8 mouse cellular contexts compared by ENCODE assay signal in genomic region chr3:51358181-51358580, GRCm38 (mm10). TPM values are rescaled to one million over a fixed set of nuclear protein-coding genes. Genes with fewer than 3 reads are reported as not detected.
DNase-seq lines count a peak whose midpoint lies in the region; ATAC-seq and TF ChIP-seq lines count a peak whose summit lies in the region.

No protein-coding gene starts in this region.

- H3K9me3 ChIP-seq in limb, embryonic 13.5 days = no peaks in the 10 kb centered on the region
- H3K9me3 ChIP-seq in midbrain, embryonic 13.5 days = no peaks in the 10 kb centered on the region

- DNase-seq in gastrocnemius, adult 18-20 months (ENCODE audit: low spot score) = peak; percentile 57
- DNase-seq in gastrocnemius, postnatal 25 days = no peak
- peak; percentile 34 to 56 for DNase-seq in cerebellum, postnatal 36 days
- DNase-seq in gastrocnemius, postnatal 36 days = peak; percentile 25 to 60
- peak; percentile 36 for DNase-seq in kidney, adult 11 months
- peak in 1 of 2 experiments; percentile 79 for DNase-seq in spleen, adult 2 months (ENCODE audit: low read depth in 1 of 2, low spot score in 2 of 2)

- TF ChIP-seq CTCF in spleen, adult 2 months (IDR thresholded peaks at IDR 0.05; ENCODE audit: extremely low read depth, insufficient read depth, insufficient read length, insufficient replicate concordance) = no peak

- no peak for TF ChIP-seq POLR2A in spleen, adult 2 months (IDR thresholded peaks at IDR 0.05; ENCODE audit: low read depth, low read length)

- no peaks in the 10 kb centered on the region for H3K27me3 ChIP-seq in limb, embryonic 13.5 days
- peaks cover 51% of the 10 kb centered on the region for H3K27me3 ChIP-seq in midbrain, embryonic 13.5 days
- H3K27me3 ChIP-seq in spleen, adult 2 months (ENCODE audit: control insufficient read depth, insufficient read depth, low read length) = no peaks in the 10 kb centered on the region

- peaks cover 12% of the 10 kb centered on the region; the same call in 1 of the 2 replicates for H3K4me1 ChIP-seq in limb, embryonic 13.5 days
- H3K4me1 ChIP-seq in midbrain, embryonic 13.5 days (replicated peaks) = peaks cover 8% of the 10 kb centered on the region
- no peaks in the 10 kb centered on the region for H3K4me1 ChIP-seq in spleen, adult 2 months (ENCODE audit: control insufficient read depth, insufficient read depth, insufficient read length)

- no peaks in the 10 kb centered on the region for H3K36me3 ChIP-seq in limb, embryonic 13.5 days
- no peaks in the 10 kb centered on the region for H3K36me3 ChIP-seq in midbrain, embryonic 13.5 days
- H3K36me3 ChIP-seq in spleen, adult 2 months (ENCODE audit: control insufficient read depth, insufficient read depth, low read length) = no peaks in the 10 kb centered on the region

- intact Hi-C loops in gastrocnemius, postnatal 36 days (cut with DNase I) = no loop called here

- peak overlapping the region; percentile 83 for H3K4me2 ChIP-seq in limb, embryonic 13.5 days (replicated peaks)
- H3K4me2 ChIP-seq in midbrain, embryonic 13.5 days (replicated peaks) = peak overlapping the region; percentile 61; the same call in 1 of the 2 replicates

- under 1% methylated on average over 15 of the region's 15 CpGs for WGBS in limb, embryonic 13.5 days
- 1% methylated on average over 15 of the region's 15 CpGs for WGBS in midbrain, embryonic 13.5 days
- WGBS in spleen, adult 2 months = 3% methylated on average over 15 of the region's 15 CpGs

- peak; percentile 48; the same call in 1 of the 2 replicates for ATAC-seq in limb, embryonic 13.5 days (ENCODE audit: low FRiP score, low read depth)
- ATAC-seq in midbrain, embryonic 13.5 days = no peak; the same call in 1 of the 2 replicates

- peak overlapping the region; percentile 66 for H3K4me3 ChIP-seq in limb, embryonic 13.5 days
- peak overlapping the region; percentile 42 for H3K4me3 ChIP-seq in midbrain, embryonic 13.5 days (replicated peaks)
- H3K4me3 ChIP-seq in spleen, adult 2 months (ENCODE audit: extremely low read depth, insufficient read depth, insufficient read length) = peak overlapping the region; percentile 69

- 0 out of 2 replicates have a peak overlapping the region, but pooled peaks have one; percentile 26 for H3K9ac ChIP-seq in limb, embryonic 13.5 days
- no peak overlapping the region for H3K9ac ChIP-seq in midbrain, embryonic 13.5 days (replicated peaks)

- H3K27ac ChIP-seq in limb, embryonic 13.5 days = no peak overlapping the region
- H3K27ac ChIP-seq in midbrain, embryonic 13.5 days = no peak overlapping the region
- no peak overlapping the region for H3K27ac ChIP-seq in spleen, adult 2 months (ENCODE audit: insufficient read depth, low read length)

RNA-seq across cellular contexts. Expression of gene Elf2, which starts 17.7 kb away (rescaled TPM):
- 10 to 100 TPM; 38.5 to 43.6 TPM for total RNA-seq in gastrocnemius, adult 18-20 months (2021)
- 10 to 100 TPM; 44.3 to 46.1 TPM for total RNA-seq in gastrocnemius, postnatal 25 days (2021)
- 10 to 100 TPM; 48.9 to 49.7 TPM for total RNA-seq in gastrocnemius, postnatal 36 days (2021)
- 65.0 and 70.3 TPM in 2 replicates for polyA plus RNA-seq in limb, embryonic 13.5 days (2015; fragmentation: Nextera tagmentation; extraction: Ambion mirVana)
- polyA plus RNA-seq in midbrain, embryonic 13.5 days (2015; fragmentation: Nextera tagmentation; extraction: Ambion mirVana) = 50.3 and 51.3 TPM in 2 replicates
- 36.6 and 45.7 TPM in 2 replicates for polyA plus RNA-seq in spleen, adult 2 months (2012; rRNA removed)

RNA-seq across cellular contexts. Expression of gene Mgarp, which starts 38.4 kb away (rescaled TPM):
- under 1 TPM in 1 of 2 experiments, not detected in 1; 0.25 TPM for total RNA-seq in gastrocnemius, adult 18-20 months (2021)
- not detected for total RNA-seq in gastrocnemius, postnatal 25 days (2021)
- under 1 TPM; 0.20 to 0.27 TPM for total RNA-seq in gastrocnemius, postnatal 36 days (2021)
- polyA plus RNA-seq in limb, embryonic 13.5 days (2015; fragmentation: Nextera tagmentation; extraction: Ambion mirVana) = 4.5 and 6.4 TPM in 2 replicates
- polyA plus RNA-seq in midbrain, embryonic 13.5 days (2015; fragmentation: Nextera tagmentation; extraction: Ambion mirVana) = 5.6 and 12.0 TPM in 2 replicates
- 0.36 TPM in 2 replicates for polyA plus RNA-seq in spleen, adult 2 months (2012; rRNA removed)

RNA-seq across cellular contexts. Expression of gene Ndufc1, which starts 50.6 kb away (rescaled TPM):
- 1,000 to 10,000 TPM in 1 of 2 experiments, 100 to 1,000 TPM in 1; 945 to 1,002 TPM for total RNA-seq in gastrocnemius, adult 18-20 months (2021)
- 1,000 to 10,000 TPM; 1,156 to 1,193 TPM for total RNA-seq in gastrocnemius, postnatal 25 days (2021)
- total RNA-seq in gastrocnemius, postnatal 36 days (2021) = 1,000 to 10,000 TPM; 1,029 to 1,117 TPM
- 645 and 690 TPM in 2 replicates for polyA plus RNA-seq in limb, embryonic 13.5 days (2015; fragmentation: Nextera tagmentation; extraction: Ambion mirVana)
- 772 and 835 TPM in 2 replicates for polyA plus RNA-seq in midbrain, embryonic 13.5 days (2015; fragmentation: Nextera tagmentation; extraction: Ambion mirVana)
- polyA plus RNA-seq in spleen, adult 2 months (2012; rRNA removed) = 35.6 and 44.9 TPM in 2 replicates

RNA-seq across cellular contexts. Expression of gene Naa15, which starts 56.8 kb away (rescaled TPM):
- 10 to 100 TPM; 40.4 to 47.5 TPM for total RNA-seq in gastrocnemius, adult 18-20 months (2021)
- total RNA-seq in gastrocnemius, postnatal 25 days (2021) = 10 to 100 TPM; 39.6 to 48.4 TPM
- 10 to 100 TPM; 41.0 to 41.6 TPM for total RNA-seq in gastrocnemius, postnatal 36 days (2021)
- polyA plus RNA-seq in limb, embryonic 13.5 days (2015; fragmentation: Nextera tagmentation; extraction: Ambion mirVana) = 51.7 and 52.2 TPM in 2 replicates
- 56.4 and 63.7 TPM in 2 replicates for polyA plus RNA-seq in midbrain, embryonic 13.5 days (2015; fragmentation: Nextera tagmentation; extraction: Ambion mirVana)
- polyA plus RNA-seq in spleen, adult 2 months (2012; rRNA removed) = 1.7 and 2.1 TPM in 2 replicates
